Mouse (Mus musculus) heart, postnatal 25 days (tissue): Measurements from ENCODE around the gene Gm47959. TPM values are rescaled to one million over a fixed set of nuclear protein-coding genes. Genes with fewer than 3 reads are reported as not detected.

Experiments
- DNase-seq: peaks from one replicate; pipeline ENCODE4 v3.0.0; 2022; ENCODE audit warnings: low spot score
- intact Hi-C: fragments of 180-260 bp; cut with DNase I; formaldehyde crosslinking; loops from one replicate; pipeline ENCODE4 v1.15.1; 2025
- total RNA-seq, 2 experiments: library from RNA; stranded (reverse); gene quantifications; 2 replicates each; pipeline ENCODE4 v1.2.3; 2021

The Gm47959 gene
- total RNA-seq, 2 experiments from 2014 or later = not detected

DNA sequence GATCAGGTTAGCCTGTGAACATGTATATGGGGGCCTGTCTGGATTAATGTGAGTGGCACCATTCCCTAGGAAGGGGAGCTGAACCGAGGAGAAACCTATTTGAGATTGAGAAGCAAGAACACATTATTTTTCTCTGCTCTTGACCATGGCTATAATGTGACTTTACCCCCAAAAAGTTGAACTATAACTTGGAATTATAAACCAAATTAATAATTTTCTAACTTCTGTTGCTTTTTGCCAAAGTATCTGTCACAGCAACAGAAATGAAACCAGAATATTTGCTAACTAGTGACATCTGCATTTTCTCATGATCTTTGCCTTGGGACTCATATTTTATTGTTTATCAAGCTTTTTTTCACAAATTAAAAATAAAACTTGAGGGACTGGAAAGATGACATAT, 16.2 kb downstream of the Gm47959 start:
- DNase-seq = no peak
- intact Hi-C loops = no loop called here

DNA sequence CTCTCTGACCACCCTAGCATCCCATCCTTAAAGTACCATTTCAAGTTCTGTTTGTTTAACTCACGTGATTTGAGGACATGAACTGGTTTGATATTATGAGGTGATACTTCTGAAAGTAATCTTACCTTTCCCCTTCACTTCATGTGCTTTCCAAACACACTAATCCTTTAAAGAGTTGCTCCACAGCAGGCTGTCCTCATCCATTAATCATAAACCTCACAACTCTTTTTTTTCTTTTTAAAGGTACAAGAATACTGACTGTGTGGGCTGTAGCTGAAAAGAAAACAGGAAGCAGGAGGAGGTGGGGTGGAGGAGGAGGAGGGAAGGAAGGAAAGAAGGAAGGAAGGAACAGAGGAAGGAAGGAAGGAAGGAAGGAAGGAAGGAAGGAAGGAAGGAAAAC, 31.6 kb downstream of the Gm47959 start:
- intact Hi-C loops = no loop called here
- no peak for DNase-seq

DNA sequence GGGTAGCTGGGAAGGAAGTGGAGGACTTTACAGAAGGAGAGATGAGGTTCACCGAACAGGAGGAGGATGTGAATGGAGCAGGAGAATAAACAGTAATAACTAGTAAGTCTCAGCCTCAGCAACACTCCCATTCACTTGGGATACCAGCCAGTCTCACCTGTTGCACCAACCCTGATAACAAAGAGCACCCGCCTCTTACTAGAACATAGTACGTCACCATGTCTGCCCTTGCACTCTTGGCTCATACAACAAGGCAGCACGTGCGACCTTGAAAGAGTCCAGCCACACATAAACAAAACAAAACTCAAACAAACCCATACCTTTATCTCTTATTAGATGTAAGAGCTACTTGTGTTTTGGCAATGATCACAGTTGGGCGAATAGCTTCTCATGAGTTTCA, 32.2 kb downstream of the Gm47959 start:
- DNase-seq = no peak

DNA sequence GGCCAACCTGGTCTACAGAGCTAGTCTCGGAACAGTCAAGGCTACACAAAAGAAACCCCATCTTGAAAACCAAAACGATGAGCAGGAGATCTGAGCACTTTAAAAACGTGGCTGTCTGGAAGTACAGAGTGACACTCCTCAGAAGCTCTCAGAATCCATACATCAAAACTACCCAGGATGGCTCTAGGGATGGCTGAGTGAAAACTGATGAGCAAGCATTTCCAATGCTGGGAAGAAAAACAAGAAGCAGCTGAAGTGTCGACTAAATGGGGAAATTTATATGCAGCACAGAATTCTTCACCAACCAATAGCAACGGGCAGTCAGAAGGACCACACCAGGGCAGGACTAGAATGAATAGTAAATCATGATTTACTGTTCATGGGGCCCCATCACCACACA, 34.2 kb downstream of the Gm47959 start:
- DNase-seq = no peak
- intact Hi-C loops = no loop called here

More for the DNA sequence above, 32.2 kb downstream of the Gm47959 start:
- intact Hi-C loops = no loop called here

DNA sequence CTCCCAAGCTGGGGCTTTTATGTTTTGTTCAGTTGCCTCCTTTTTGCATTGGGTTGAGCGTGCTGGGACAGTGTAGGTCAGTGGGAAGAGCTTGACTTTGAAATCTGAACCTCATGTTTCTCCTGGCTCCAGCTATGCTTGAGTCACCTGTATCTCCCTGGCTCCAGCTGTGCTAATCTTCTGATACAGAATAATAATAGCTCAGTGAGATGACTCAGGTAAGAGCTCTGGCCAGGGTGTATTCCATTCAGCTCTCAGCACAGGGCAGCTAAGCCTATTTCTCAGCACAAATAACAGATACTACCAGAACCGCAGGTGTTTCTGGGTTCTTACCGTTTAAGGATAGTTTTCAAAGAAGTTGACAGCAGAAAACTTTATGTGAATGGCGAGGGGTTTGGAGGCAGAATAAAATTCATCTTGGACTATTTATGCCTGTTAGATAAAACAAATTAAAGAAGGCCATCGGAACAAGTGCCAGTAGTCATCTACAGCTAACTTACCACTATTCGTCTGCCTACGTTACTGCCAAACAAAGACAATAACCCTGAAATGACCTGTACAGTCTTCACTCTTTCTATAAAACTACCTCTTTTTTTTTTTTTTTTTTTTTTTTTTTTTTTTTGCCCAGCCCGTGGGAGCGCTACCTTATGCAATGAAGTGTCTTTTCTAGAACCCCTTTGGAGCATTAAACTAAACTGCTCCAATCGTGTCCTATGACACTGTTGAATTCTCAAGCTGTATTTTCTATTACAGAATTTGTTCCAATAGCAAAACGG, 36.7 kb downstream of the Gm47959 start:
- no peak for DNase-seq
- intact Hi-C loops = no loop called here

DNA sequence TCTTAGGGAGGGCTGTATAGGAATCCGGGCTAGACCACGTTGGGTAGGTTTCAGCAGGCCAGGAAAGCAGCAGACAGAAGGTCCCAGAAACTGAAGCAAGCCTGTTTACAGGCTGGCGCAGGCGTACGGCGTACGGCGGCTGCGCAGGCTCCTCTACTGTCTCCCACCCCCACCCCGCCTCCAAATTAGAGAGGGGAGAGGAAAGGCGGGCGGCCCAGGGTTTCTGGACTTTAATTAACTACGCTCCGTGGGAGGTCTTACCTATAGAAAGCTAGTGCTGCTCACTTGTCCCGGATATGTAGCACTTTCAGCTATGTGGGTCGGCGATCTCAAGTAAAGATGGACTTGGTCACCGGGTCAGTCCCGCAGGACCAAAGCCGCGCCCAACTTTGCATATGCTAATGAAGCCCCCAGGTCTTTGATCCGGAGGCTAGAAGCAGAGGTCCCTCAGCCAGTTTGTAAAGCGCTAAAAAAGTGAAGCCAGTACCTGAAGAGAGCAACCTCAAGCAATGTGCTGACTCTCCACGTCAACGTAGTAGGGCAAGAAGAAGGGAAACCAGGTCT, 37.8 kb downstream of the Gm47959 start, which contains the start of gene Slc19a3:
Slc19a3 (minus strand) TSS at position 340 of the 564 bp plus-strand sequence.
- DNase-seq = no peak
- intact Hi-C loops = no loop called here

DNA sequence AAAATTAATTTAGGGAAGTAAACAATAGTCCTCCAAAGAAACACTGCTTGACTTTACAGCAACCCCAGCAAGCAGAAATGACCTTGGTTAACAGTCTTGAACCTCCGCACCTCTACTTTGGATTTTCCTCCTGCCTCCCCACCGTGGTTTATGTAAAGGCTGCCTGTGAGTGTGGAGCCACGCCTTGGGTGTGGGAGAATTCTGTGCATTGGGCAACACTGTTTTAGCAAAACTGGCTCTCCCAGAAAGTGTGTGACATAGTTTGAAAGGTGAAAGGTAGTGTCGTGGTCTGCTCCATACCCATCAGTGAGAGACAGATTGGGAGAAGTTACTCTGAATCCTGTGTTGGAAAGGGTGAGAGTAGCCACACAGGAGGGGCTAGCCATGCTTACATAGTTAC, 38.7 kb downstream of the Gm47959 start:
- intact Hi-C loops = no loop called here
- DNase-seq = no peak

DNA sequence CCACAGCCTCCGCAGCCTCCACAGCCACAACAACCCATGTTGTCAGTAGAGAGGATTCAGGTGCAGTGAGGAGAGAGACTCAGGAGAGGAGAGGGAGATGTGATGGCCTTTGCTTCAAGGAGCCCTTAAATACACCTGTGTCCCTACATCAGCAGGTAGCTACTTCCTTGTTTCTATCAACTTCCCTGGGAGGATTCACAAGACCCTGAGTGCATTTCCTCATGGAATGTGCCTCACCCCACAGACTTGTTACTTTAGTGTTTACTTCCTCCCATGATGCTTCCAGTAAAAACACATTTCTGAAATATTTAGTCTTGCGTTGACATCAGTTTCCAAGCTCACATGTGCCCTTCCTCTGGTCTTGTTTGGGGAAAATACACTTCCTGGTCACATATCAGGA, 42.0 kb downstream of the Gm47959 start, which contains the start of gene Krtap28-10:
Krtap28-10 (minus strand) TSS at position 101 of the 400 bp plus-strand sequence.
- DNase-seq = no peak
- intact Hi-C loops = no loop called here

DNA sequence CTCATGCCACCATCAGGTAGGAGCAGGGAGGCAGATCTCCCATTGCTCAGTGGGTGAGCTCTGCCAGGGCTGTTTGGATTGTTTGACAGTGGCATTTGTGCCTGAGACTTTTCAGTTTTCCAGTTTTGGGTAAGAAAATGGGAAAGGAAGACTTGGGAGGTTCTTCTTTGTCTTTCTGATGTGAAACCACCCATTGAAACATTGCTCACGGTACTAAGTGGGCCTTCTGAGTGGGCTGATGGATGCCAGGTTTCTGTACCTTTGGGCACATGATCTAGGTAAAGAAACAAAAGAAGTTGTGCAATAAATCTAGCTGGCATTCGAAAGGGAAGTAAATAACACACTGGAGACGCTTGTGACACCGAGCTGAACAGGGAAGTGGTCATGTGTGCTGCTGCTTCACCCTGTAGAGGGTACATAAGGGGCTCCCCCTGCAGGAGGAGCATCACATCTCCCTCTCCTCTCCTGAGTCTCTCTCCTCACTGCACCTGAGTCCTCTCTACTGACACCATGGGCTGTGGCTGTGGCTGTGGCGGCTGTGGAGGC, 44.6 kb downstream of the Gm47959 start, which contains the start of gene Gm47969:
Gm47969 (plus strand) TSS at position 51 of the 546 bp plus-strand sequence.
- intact Hi-C loops = no loop called here
- DNase-seq = no peak

Other genes starting within 250 kb of the Gm47959 start
- not detected for gene Tm4sf20, start 232.1 kb upstream of the Gm47959 start, total RNA-seq
- not detected for gene Gm47791, start 229.3 kb upstream of the Gm47959 start, total RNA-seq
- gene Agfg1, start 161.1 kb upstream of the Gm47959 start, total RNA-seq = 10 to 100 TPM; 30.7 to 32.2 TPM
- gene A030005L19Rik, start 87.2 kb upstream of the Gm47959 start, total RNA-seq = not detected
- gene A030014E15Rik, start 75.6 kb upstream of the Gm47959 start, total RNA-seq = not detected
- gene Gm6217, start 69.1 kb upstream of the Gm47959 start, total RNA-seq = not detected
- not detected for gene A030003K21Rik, start 57.2 kb upstream of the Gm47959 start, total RNA-seq
- not detected for gene Gm7544, start 44.5 kb upstream of the Gm47959 start, total RNA-seq
- gene Gm47955, start 40.3 kb upstream of the Gm47959 start, total RNA-seq = not detected
- under 1 TPM; 0.29 to 0.45 TPM for gene Slc19a3, start 37.9 kb downstream of the Gm47959 start, total RNA-seq
- gene Krtap28-10, start 41.9 kb downstream of the Gm47959 start, total RNA-seq = not detected
- gene Gm47969, start 44.4 kb downstream of the Gm47959 start, total RNA-seq = not detected
- not detected for gene A030005K14Rik, start 58.8 kb downstream of the Gm47959 start, total RNA-seq
- not detected for gene Krtap28-13, start 60.4 kb downstream of the Gm47959 start, total RNA-seq
- gene Ccl20, start 116.2 kb downstream of the Gm47959 start, total RNA-seq = not detected
- gene Daw1, start 159.2 kb downstream of the Gm47959 start, total RNA-seq = not detected